Mouse (Mus musculus) frontal cortex, postnatal 36 days (tissue): ENCODE data around the gene Cfap61.
"Not testable (repeated sequence)": the region's sequence is repeated elsewhere in the genome, so short reads cannot be mapped to it uniquely, and the experiment has no call there.

Source experiments
- DNase-seq, 2 experiments: peaks; one replicate each; pipeline ENCODE4 v3.0.0; 2022; ENCODE audit warnings: low spot score in 2 of 2

Gene Cfap61

GRCm38 (mm10) chr2:145934339-145935231, at the start of gene Cfap61, which contains the start of gene Crnkl1:
Gene Cfap61 (plus strand): TSS chr2:145934784.
Gene Crnkl1 (minus strand): TSS chr2:145935014.
- peak; percentile 93 to 95 for DNase-seq

GRCm38 (mm10) chr2:145884913-145885785, 49.4 kb upstream of the Cfap61 start:
- peak in 1 of 2 experiments; percentile 65 for DNase-seq

- peak; percentile 45 to 72 for DNase-seq
These were observed 46.4 kb upstream of the Cfap61 start for GRCm38 (mm10) chr2:145887937-145888765.

- DNase-seq, result no peak
These were observed 45.7 kb upstream of the Cfap61 start for GRCm38 (mm10) chr2:145888766-145889480.

- DNase-seq, result no peak
These were observed 44.0 kb upstream of the Cfap61 start for GRCm38 (mm10) chr2:145890571-145890970.

DNA sequence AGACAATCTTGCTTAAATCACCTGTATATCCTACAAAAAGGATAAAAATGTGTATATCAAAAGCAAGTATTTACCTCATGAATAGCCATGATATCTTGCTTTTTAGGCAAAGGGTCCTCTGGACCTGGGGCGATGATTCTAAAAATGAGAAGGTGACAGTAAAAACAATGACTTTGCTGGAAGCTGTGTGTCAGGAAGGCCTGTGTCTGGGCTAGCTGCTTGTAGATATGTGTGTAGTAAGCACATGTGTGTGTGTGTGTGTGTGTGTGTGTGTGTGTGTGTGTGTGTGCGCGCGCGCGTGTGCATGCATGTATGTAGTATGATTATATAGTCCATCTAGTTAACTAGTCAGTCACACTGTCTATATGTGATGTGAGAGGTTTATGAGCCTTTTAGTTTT, 40.8 kb upstream of the Cfap61 start:
- DNase-seq, result no peak

GRCm38 (mm10) chr2:145898106-145898505, 36.5 kb upstream of the Cfap61 start:
- no peak for DNase-seq

- not testable (repeated sequence) for DNase-seq
These were observed 34.3 kb upstream of the Cfap61 start for GRCm38 (mm10) chr2:145900318-145900717.

DNA sequence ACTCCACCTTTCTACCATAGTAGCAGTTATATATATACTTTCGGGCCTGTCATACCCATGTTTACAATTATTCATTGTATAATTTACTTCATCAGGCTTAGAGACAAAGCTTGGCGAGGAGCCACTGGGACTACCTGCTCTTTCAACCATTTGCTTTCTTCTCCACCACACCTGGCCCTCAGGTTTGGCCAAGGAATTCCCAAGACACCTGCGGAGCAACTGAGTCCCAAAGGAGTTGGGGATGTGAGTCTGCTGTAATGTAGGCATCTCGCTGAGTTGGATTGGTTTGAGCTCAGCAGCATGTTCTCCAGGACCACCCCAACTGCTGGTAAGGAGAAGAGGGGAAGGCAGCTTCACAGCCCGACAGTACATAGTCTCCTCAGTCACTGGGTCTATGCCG, 32.7 kb upstream of the Cfap61 start, which contains the start of gene Naa20:
Naa20 (plus strand) TSS at position 239 of the 400 bp plus-strand sequence.
- DNase-seq, result no peak

DNA sequence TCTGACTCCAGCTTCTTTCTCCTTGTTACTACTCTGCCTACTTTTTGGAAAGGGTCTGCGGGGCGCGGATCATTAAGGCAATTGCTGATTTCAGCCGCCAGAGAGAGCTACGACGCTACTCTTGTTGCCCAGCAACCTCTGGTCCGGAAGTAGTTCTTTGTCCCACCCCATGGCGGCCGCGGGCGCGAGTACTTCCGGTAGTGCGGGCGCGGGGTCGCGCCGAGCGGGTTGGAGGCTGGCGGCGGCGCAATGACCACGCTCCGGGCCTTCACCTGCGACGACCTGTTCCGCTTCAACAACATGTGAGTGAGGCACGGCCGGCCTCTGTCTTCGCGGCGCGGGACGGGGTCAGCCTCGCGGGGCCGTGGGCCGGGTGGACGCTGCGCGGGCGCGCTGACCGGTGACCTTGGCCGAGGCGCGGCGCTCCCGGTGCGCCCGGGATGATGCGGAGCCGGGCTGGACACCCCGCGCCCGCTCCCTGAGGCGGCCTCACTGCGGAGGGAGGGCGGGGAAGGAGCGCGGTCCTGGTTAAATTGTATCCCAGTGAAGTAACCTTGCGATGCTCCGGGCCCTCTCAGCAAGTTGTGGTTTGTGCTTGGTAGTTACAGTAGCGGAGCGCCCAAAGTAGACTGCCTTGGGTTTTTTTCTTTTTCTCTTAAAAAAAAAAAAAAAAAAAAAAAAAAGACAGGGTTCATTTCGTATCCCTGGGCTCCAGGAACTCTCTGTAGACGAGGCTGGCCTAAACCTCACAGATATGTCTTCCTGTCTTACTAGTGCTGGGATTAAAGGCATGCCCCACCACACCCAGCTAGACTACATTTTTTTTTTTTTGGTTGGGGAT, 31.3 kb upstream of the Cfap61 start:
- peak; percentile 90 to 93 for DNase-seq

DNA sequence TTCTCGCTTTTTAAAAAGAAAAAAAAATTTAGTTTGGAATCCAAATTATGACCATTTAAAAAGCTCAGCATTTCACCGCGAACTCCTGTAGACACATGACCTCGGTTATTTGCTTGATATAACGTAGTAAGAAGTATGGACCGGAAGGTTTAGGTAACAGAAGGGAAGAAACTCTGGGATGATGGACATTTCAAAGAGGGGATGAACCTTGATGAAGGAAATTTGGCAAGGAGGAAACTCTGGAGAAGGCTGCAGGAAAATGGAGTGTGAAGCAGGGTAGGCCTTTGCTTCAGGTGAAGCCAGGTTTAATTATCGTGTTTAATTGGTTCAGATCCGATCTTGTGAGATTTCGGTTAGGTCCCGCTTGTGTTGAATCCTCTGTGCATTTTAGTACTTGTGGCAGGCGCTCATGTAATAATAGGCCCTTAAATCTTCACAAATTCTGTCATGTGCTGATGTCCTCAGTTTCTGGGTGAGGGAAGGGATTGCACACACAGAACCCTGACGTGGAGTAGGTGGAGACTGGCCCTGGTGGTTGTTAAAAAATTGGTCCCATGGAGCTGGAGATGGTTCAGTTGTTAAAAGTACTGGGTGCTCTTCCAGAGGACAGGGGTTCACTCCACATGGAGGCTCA, 30.5 kb upstream of the Cfap61 start:
- DNase-seq, result no peak

DNA sequence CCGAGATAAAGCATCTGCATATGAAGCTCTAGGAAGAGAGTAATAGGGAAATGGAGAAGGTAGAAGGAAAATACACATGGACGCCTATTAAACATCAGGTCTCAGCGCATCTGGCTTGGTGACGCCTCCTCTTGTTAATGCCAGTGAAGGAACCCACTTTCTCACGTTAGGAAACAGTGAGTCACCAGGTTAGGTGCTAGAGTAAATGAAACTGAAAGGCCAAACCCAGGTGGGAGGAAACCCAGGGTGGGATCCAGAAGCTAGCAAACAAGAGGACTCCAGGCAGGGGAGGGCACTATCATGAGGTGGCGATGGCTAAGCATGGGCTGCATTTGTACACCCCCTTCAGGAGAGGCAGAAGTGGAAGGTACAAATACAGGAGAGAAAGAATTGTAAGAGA, 29.4 kb upstream of the Cfap61 start:
- no peak for DNase-seq

- not testable (repeated sequence) for DNase-seq
These were observed 28.7 kb upstream of the Cfap61 start for GRCm38 (mm10) chr2:145905884-145906283.

GRCm38 (mm10) chr2:145920941-145921650, 13.5 kb upstream of the Cfap61 start:
- DNase-seq, result no peak

- DNase-seq, result no peak
These were observed 2.4 kb downstream of the Cfap61 start for GRCm38 (mm10) chr2:145936975-145937374.

GRCm38 (mm10) chr2:145941403-145941802, 6.8 kb downstream of the Cfap61 start:
- DNase-seq, result no peak

- peak; percentile 42 to 52 for DNase-seq
These were observed 9.7 kb downstream of the Cfap61 start for GRCm38 (mm10) chr2:145944286-145944685.

- DNase-seq, result no peak
These were observed 13.9 kb downstream of the Cfap61 start for GRCm38 (mm10) chr2:145948402-145948954.
